Mouse (Mus musculus): ENCODE measurements around the gene Dot1l. TPM values are rescaled to one million over a fixed set of nuclear protein-coding genes. Genes with fewer than 3 reads are reported as not detected.

Gene Dot1l
- polyA plus RNA-seq, 1 experiment from 2014 or later, result 23.8 TPM

- no peaks in the 10 kb centered on the region for H3K27me3 ChIP-seq (ENCODE audit: control insufficient read depth, insufficient read depth, low read length)
- no peaks in the 10 kb centered on the region for H3K9me3 ChIP-seq (ENCODE audit: control insufficient read depth, low read length)
- DNase-seq (ENCODE audit: low spot score), result no peak
- no peaks in the 10 kb centered on the region for H3K4me1 ChIP-seq (replicated peaks; ENCODE audit: control insufficient read depth, insufficient read depth, low read length)
- 97% methylated on average over 2 of the region's 2 CpGs for WGBS
- ATAC-seq (ENCODE audit: low FRiP score), result no peak
- H3K4me2 ChIP-seq (replicated peaks), result no peak overlapping the region
- H3K27ac ChIP-seq, result no peak overlapping the region
- peaks cover 100% of the 10 kb centered on the region for H3K36me3 ChIP-seq (replicated peaks; ENCODE audit: control insufficient read depth, insufficient read depth)
- no peak overlapping the region for H3K4me3 ChIP-seq (replicated peaks; ENCODE audit: low read length)
- H3K9ac ChIP-seq, result no peak overlapping the region
Measured at GRCm38 (mm10) chr10:80784302-80784701, 29.3 kb downstream of the Dot1l start.

- Histone ChIP-seq H3K4me2 (replicated peaks) (no peak overlapping the region), H3K4me3 (replicated peaks; ENCODE audit: low read length) (no peak overlapping the region), H3K9ac (no peak overlapping the region), H3K36me3 (replicated peaks; ENCODE audit: control insufficient read depth, insufficient read depth) (peaks cover 99% of the 10 kb centered on the region), H3K27ac (no peak overlapping the region), H3K9me3 (ENCODE audit: control insufficient read depth, low read length) (no peaks in the 10 kb centered on the region), H3K4me1 (replicated peaks; ENCODE audit: control insufficient read depth, insufficient read depth, low read length) (no peaks in the 10 kb centered on the region), H3K27me3 (ENCODE audit: control insufficient read depth, insufficient read depth, low read length) (no peaks in the 10 kb centered on the region)
- DNase-seq (ENCODE audit: low spot score), result no peak
- WGBS, result 54% methylated on average over 12 of the region's 12 CpGs
- ATAC-seq (ENCODE audit: low FRiP score), result no peak
Measured at GRCm38 (mm10) chr10:80784871-80785270, 29.9 kb downstream of the Dot1l start.

- 92% methylated on average over 11 of the region's 11 CpGs for WGBS
- Histone ChIP-seq H3K27ac (no peak overlapping the region), H3K36me3 (replicated peaks; ENCODE audit: control insufficient read depth, insufficient read depth) (peaks cover 99% of the 10 kb centered on the region), H3K27me3 (ENCODE audit: control insufficient read depth, insufficient read depth, low read length) (no peaks in the 10 kb centered on the region), H3K4me3 (replicated peaks; ENCODE audit: low read length) (no peak overlapping the region), H3K4me1 (replicated peaks; ENCODE audit: control insufficient read depth, insufficient read depth, low read length) (no peaks in the 10 kb centered on the region), H3K9ac (no peak overlapping the region), H3K4me2 (replicated peaks) (no peak overlapping the region), H3K9me3 (ENCODE audit: control insufficient read depth, low read length) (no peaks in the 10 kb centered on the region)
- no peak for ATAC-seq (ENCODE audit: low FRiP score)
- no peak for DNase-seq (ENCODE audit: low spot score)
Measured at GRCm38 (mm10) chr10:80785963-80786362, 31.0 kb downstream of the Dot1l start.

GRCm38 (mm10) chr10:80787517-80787916 is 32.5 kb downstream of the Dot1l start:
- no peak overlapping the region for H3K27ac ChIP-seq
- H3K27me3 ChIP-seq (ENCODE audit: control insufficient read depth, insufficient read depth, low read length), result no peaks in the 10 kb centered on the region
- H3K4me3 ChIP-seq (replicated peaks; ENCODE audit: low read length), result no peak overlapping the region
- DNase-seq (ENCODE audit: low spot score) (no peak), ATAC-seq (ENCODE audit: low FRiP score) (no peak)
- no peaks in the 10 kb centered on the region for H3K9me3 ChIP-seq (ENCODE audit: control insufficient read depth, low read length)
- H3K4me1 ChIP-seq (replicated peaks; ENCODE audit: control insufficient read depth, insufficient read depth, low read length), result no peaks in the 10 kb centered on the region
- 83% methylated on average over 2 of the region's 2 CpGs for WGBS
- no peak overlapping the region for H3K9ac ChIP-seq
- H3K36me3 ChIP-seq (replicated peaks; ENCODE audit: control insufficient read depth, insufficient read depth), result peaks cover 99% of the 10 kb centered on the region
- H3K4me2 ChIP-seq (replicated peaks), result no peak overlapping the region

GRCm38 (mm10) chr10:80790761-80791404 is 35.9 kb downstream of the Dot1l start:
- H3K27me3 ChIP-seq (ENCODE audit: control insufficient read depth, insufficient read depth, low read length), result no peaks in the 10 kb centered on the region
- H3K4me1 ChIP-seq (replicated peaks; ENCODE audit: control insufficient read depth, insufficient read depth, low read length), result no peaks in the 10 kb centered on the region
- DNase-seq (ENCODE audit: low spot score) (no peak), ATAC-seq (ENCODE audit: low FRiP score) (no peak)
- no peaks in the 10 kb centered on the region for H3K9me3 ChIP-seq (ENCODE audit: control insufficient read depth, low read length)
- H3K27ac ChIP-seq, result no peak overlapping the region
- 88% methylated on average over 19 of the region's 19 CpGs for WGBS
- H3K36me3 ChIP-seq (replicated peaks; ENCODE audit: control insufficient read depth, insufficient read depth), result peaks cover 99% of the 10 kb centered on the region
- no peak overlapping the region for H3K4me2 ChIP-seq (replicated peaks)
- no peak overlapping the region for H3K9ac ChIP-seq
- no peak overlapping the region for H3K4me3 ChIP-seq (replicated peaks; ENCODE audit: low read length)

- no peak for ATAC-seq (ENCODE audit: low FRiP score)
- H3K4me3 ChIP-seq (replicated peaks; ENCODE audit: low read length), result no peak overlapping the region
- H3K36me3 ChIP-seq (replicated peaks; ENCODE audit: control insufficient read depth, insufficient read depth), result peaks cover 99% of the 10 kb centered on the region
- DNase-seq (ENCODE audit: low spot score), result no peak
- WGBS, result 84% methylated on average over 33 of the region's 33 CpGs
- H3K9ac ChIP-seq, result no peak overlapping the region
- H3K27ac ChIP-seq, result no peak overlapping the region
- no peaks in the 10 kb centered on the region for H3K27me3 ChIP-seq (ENCODE audit: control insufficient read depth, insufficient read depth, low read length)
- H3K4me1 ChIP-seq (replicated peaks; ENCODE audit: control insufficient read depth, insufficient read depth, low read length), result peaks cover 2% of the 10 kb centered on the region; the same call in 1 of the 2 replicates
- no peak overlapping the region for H3K4me2 ChIP-seq (replicated peaks)
- H3K9me3 ChIP-seq (ENCODE audit: control insufficient read depth, low read length), result no peaks in the 10 kb centered on the region
Measured at GRCm38 (mm10) chr10:80791476-80792174, 36.6 kb downstream of the Dot1l start.

- 74% methylated on average over 41 of the region's 41 CpGs for WGBS
- H3K36me3 ChIP-seq (replicated peaks; ENCODE audit: control insufficient read depth, insufficient read depth), result peaks cover 91% of the 10 kb centered on the region
Measured at GRCm38 (mm10) chr10:80792175-80793032, 37.4 kb downstream of the Dot1l start.

GRCm38 (mm10) chr10:80793033-80793784 is 38.2 kb downstream of the Dot1l start:
- no peak overlapping the region for H3K4me2 ChIP-seq (replicated peaks)
- WGBS, result 92% methylated on average over 13 of the region's 13 CpGs
- no peak for ATAC-seq (ENCODE audit: low FRiP score)
- H3K27ac ChIP-seq, result no peak overlapping the region
- no peak overlapping the region for H3K9ac ChIP-seq
- peaks cover 9% of the 10 kb centered on the region; the same call in 1 of the 2 replicates for H3K4me1 ChIP-seq (replicated peaks; ENCODE audit: control insufficient read depth, insufficient read depth, low read length)
- peaks cover 83% of the 10 kb centered on the region for H3K36me3 ChIP-seq (replicated peaks; ENCODE audit: control insufficient read depth, insufficient read depth)
- DNase-seq (ENCODE audit: low spot score), result no peak
- no peak overlapping the region for H3K4me3 ChIP-seq (replicated peaks; ENCODE audit: low read length)
- H3K27me3 ChIP-seq (ENCODE audit: control insufficient read depth, insufficient read depth, low read length), result no peaks in the 10 kb centered on the region
- H3K9me3 ChIP-seq (ENCODE audit: control insufficient read depth, low read length), result no peaks in the 10 kb centered on the region

More at GRCm38 (mm10) chr10:80792175-80793032, 37.4 kb downstream of the Dot1l start:
- no peak overlapping the region for H3K4me3 ChIP-seq (replicated peaks; ENCODE audit: low read length)
- no peak for DNase-seq (ENCODE audit: low spot score)
- no peak for ATAC-seq (ENCODE audit: low FRiP score)
- no peaks in the 10 kb centered on the region for H3K27me3 ChIP-seq (ENCODE audit: control insufficient read depth, insufficient read depth, low read length)
- H3K4me1 ChIP-seq (replicated peaks; ENCODE audit: control insufficient read depth, insufficient read depth, low read length), result peaks cover 9% of the 10 kb centered on the region; the same call in 1 of the 2 replicates
- no peak overlapping the region for H3K27ac ChIP-seq
- H3K9me3 ChIP-seq (ENCODE audit: control insufficient read depth, low read length), result no peaks in the 10 kb centered on the region
- no peak overlapping the region for H3K4me2 ChIP-seq (replicated peaks)
- H3K9ac ChIP-seq, result no peak overlapping the region
